Mouse (Mus musculus) embryonic facial prominence, embryonic 14.5 days (tissue): ENCODE measurements around the gene Gng8. TPM values are rescaled to one million over a fixed set of nuclear protein-coding genes. Genes with fewer than 3 reads are reported as not detected.

Experiments
- ATAC-seq: fragments of 200-750 bp; cut with Nextera tagmentation; 2 replicates; pipeline ENCODE4 v1.8.0; 2017; ENCODE audit warnings: low read depth, moderate number of reproducible peaks, moderate TSS enrichment
- DNase-seq: peaks from one replicate; pipeline ENCODE4 v3.0.0-alpha.2; 2015; ENCODE audit warnings: low spot score
- H3K27ac ChIP-seq: fragments of 300-500 bp; sonication (generic); replicated peaks from 2 replicates; pipeline ENCODE4 v1.5.1; 2014; ENCODE audit warnings: low read depth, mild to moderate bottlenecking, low read length, moderate library complexity
- H3K27me3 ChIP-seq: fragments of 300-500 bp; sonication (generic); replicated peaks from 2 replicates; pipeline ENCODE4 v1.6.1; 2014; ENCODE audit warnings: low read length; ENCODE audit not compliant: control insufficient read depth, insufficient read depth
- H3K36me3 ChIP-seq: fragments of 300-500 bp; sonication (generic); 2 replicates; pipeline ENCODE4 v1.6.1; 2014; ENCODE audit warnings: low read length, mixed read lengths; ENCODE audit not compliant: control insufficient read depth, insufficient read depth
- H3K4me1 ChIP-seq: fragments of 300-500 bp; sonication (generic); 2 replicates; pipeline ENCODE4 v1.6.1; 2014; ENCODE audit warnings: antibody characterized with exemption, low read length; ENCODE audit not compliant: control insufficient read depth, insufficient read depth
- H3K4me2 ChIP-seq: fragments of 300-500 bp; sonication (generic); 2 replicates; pipeline ENCODE4 v1.6.1; 2014; ENCODE audit warnings: low read depth, mild to moderate bottlenecking, low read length, moderate library complexity, mixed read lengths
- H3K4me3 ChIP-seq: fragments of 300-500 bp; sonication (generic); 2 replicates; pipeline ENCODE4 v1.5.1; 2014; ENCODE audit warnings: low read depth, mild to moderate bottlenecking, low read length
- H3K9ac ChIP-seq: fragments of 300-500 bp; sonication (generic); 2 replicates; pipeline ENCODE4 v1.6.1; 2014; ENCODE audit warnings: low read depth, mild to moderate bottlenecking, low read length, moderate library complexity, mixed read lengths
- H3K9me3 ChIP-seq: fragments of 300-500 bp; sonication (generic); 2 replicates; pipeline ENCODE4 v1.6.1; 2016; ENCODE audit warnings: low read length; ENCODE audit not compliant: control insufficient read depth
- WGBS: fragments of 180-500 bp; shearing (Covaris S2); extraction: QIAGEN DNeasy Blood & Tissue Kit; methylation state at CpG from one replicate; pipeline ENCODE4 v1.1.7; 2014; 5-methylcytosine and 5-hydroxymethylcytosine counted together
- polyA plus RNA-seq: library from polyadenylated mRNA; unstranded; fragments of >200 nt; fragmentation: Nextera tagmentation; extraction: Ambion mirVana; gene quantifications from 2 replicates; pipeline ENCODE4 v1.2.1, GENCODE M21; 2014

The Gng8 gene
- polyA plus RNA-seq, 1 experiment from 2014 or later: 29.1 TPM

DNA sequence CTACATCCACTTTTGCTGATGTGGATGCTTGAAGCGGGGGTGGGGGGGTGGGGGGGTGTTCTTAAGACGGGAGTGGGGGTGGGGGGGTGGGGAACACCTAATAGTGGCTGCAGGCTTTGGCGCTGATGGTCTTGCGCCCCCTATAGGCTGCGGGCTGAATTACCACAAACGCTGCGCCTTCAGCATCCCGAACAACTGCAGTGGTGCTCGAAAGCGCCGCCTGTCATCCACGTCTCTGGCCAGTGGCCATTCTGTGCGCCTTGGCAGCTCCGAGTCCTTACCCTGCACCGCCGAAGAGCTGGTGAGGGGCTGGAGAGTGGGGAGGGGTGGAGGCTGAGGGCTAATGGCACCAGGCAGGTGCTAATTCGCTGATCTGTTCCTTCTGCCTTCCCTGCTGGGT is 43.0 kb upstream of the Gng8 start:
- H3K9ac ChIP-seq: no peak overlapping the region
- H3K36me3 ChIP-seq: peaks cover 54% of the 10 kb centered on the region
- H3K4me3 ChIP-seq: no peak overlapping the region
- peaks cover 21% of the 10 kb centered on the region for H3K4me1 ChIP-seq
- no peak overlapping the region for H3K4me2 ChIP-seq
- H3K27ac ChIP-seq: no peak overlapping the region
- H3K9me3 ChIP-seq: no peaks in the 10 kb centered on the region
- ATAC-seq: no peak
- H3K27me3 ChIP-seq: no peaks in the 10 kb centered on the region
- WGBS: 29% methylated on average over 9 of the region's 17 CpGs
- no peak for DNase-seq

DNA sequence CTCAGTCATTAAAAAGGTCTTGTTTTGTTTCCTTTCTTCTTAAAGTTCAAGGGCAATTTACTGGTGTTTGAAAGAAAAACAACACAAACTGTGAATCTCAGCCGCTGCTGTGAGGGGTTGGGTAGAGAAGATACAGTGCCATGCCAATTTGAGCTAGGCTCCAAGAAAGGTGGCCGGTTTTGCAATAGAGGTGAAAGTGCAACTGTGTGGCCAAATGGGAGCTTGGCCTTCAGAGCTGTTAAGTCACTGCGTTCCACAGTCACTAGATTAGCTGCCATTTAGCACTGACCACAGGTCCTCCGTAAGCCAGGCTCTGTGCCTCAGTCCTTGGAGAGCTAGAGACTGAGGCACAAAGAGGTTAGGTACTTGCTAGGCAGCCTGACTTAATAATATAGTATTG is 40.0 kb upstream of the Gng8 start:
- Histone ChIP-seq H3K9ac (no peak overlapping the region), H3K27me3 (no peaks in the 10 kb centered on the region), H3K4me3 (no peak overlapping the region), H3K27ac (no peak overlapping the region), H3K4me1 (no peaks in the 10 kb centered on the region), H3K36me3 (peaks cover 84% of the 10 kb centered on the region), H3K9me3 (no peaks in the 10 kb centered on the region), H3K4me2 (no peak overlapping the region)
- WGBS: 90% methylated on average over 4 of the region's 4 CpGs
- DNase-seq: no peak
- no peak for ATAC-seq

DNA sequence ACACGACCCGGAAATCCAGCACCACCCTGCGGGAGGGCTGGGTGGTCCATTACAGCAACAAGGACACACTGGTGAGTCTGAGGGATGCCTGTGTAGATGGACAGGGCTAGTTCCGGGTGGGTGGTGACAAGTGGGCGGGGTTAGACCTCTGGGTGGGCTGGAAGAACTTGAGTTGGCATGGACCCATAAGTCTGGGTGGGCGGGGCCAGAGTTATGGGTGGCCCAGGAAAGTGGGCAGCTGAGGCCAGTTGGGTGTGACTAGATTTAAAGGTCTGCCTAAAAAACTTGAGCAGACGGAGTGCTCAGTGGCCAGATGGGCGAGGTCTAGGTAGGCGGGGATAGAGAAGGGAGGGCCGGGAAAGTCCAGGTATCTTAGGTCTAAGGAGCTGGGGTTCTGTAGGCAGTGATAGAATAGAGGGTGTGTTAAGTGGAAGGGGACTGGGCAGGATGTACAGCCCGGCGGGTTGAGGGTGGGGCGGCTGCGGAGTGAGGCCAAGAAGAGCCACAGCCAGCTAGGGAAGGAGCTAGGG is 38.2 kb upstream of the Gng8 start:
- Histone ChIP-seq H3K36me3 (peaks cover 85% of the 10 kb centered on the region), H3K27ac (no peak overlapping the region), H3K4me1 (no peaks in the 10 kb centered on the region), H3K9me3 (no peaks in the 10 kb centered on the region), H3K9ac (no peak overlapping the region), H3K4me2 (no peak overlapping the region), H3K4me3 (no peak overlapping the region), H3K27me3 (no peaks in the 10 kb centered on the region)
- DNase-seq (no peak), ATAC-seq (no peak)
- 85% methylated on average over 14 of the region's 14 CpGs for WGBS

DNA sequence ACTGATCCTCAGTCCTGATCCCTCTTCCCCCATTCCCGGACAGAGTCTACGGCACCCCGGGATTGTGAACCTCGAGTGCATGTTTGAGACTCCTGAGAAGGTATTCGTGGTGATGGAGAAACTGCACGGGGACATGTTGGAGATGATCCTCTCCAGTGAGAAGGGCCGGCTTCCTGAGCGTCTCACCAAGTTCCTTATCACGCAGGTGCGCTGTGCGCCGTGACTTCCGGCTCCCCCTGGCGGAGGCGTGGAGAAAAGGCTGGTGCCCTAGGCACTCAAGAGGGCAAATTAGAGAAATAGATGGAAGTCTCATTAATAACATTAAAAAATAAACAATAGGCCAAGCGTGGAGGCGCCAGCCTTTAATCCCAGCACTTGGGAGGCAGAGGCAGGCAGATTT is 33.2 kb upstream of the Gng8 start:
- no peak overlapping the region for H3K4me3 ChIP-seq
- peaks cover 81% of the 10 kb centered on the region for H3K36me3 ChIP-seq
- no peak for DNase-seq
- WGBS: 25% methylated on average over 17 of the region's 17 CpGs
- no peaks in the 10 kb centered on the region for H3K27me3 ChIP-seq
- no peaks in the 10 kb centered on the region for H3K4me1 ChIP-seq
- no peak overlapping the region for H3K27ac ChIP-seq
- H3K4me2 ChIP-seq: no peak overlapping the region
- no peaks in the 10 kb centered on the region for H3K9me3 ChIP-seq
- ATAC-seq: no peak
- H3K9ac ChIP-seq: no peak overlapping the region

DNA sequence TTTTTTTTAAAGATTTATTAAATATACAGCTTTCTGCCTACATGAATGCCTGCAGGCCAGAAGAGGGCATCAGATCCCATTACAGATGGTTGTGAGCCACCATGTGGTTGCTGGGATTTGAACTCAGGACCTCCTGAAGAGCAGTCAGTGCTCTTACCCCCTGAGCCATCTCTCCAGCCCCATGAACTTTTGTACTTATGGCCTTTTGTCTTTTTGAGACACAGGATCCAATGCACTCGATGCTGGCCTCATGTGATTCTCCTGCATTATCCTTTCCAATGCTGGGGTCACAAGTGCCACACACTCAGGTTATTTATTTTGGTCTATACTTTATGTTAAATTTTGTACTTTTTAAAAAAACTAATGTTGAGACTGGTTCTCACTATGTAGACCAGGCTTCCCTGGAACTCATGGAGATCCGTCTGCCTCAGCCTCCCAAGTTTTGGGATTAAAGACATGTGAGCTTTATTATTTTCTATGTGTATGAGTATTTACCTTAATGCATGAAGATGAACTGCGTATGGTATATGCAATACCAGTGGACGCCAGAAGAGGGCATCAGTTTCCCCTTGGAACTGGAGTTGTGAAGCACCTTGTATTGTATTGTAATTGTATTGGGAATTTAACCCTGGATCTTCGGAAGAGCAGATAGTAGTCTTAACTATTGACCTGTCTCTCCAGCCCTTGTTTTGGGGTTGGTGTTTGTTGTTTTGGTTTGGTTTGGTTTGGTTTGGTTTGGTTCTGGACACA is 31.5 kb upstream of the Gng8 start:
- ATAC-seq: no peak
- WGBS: 30% methylated on average over 5 of the region's 5 CpGs
- no peak overlapping the region for H3K27ac ChIP-seq
- no peak for DNase-seq
- no peak overlapping the region for H3K4me2 ChIP-seq
- no peaks in the 10 kb centered on the region for H3K9me3 ChIP-seq
- peaks cover 81% of the 10 kb centered on the region for H3K36me3 ChIP-seq
- no peak overlapping the region for H3K4me3 ChIP-seq
- H3K4me1 ChIP-seq: no peaks in the 10 kb centered on the region
- no peak overlapping the region for H3K9ac ChIP-seq
- H3K27me3 ChIP-seq: no peaks in the 10 kb centered on the region

DNA sequence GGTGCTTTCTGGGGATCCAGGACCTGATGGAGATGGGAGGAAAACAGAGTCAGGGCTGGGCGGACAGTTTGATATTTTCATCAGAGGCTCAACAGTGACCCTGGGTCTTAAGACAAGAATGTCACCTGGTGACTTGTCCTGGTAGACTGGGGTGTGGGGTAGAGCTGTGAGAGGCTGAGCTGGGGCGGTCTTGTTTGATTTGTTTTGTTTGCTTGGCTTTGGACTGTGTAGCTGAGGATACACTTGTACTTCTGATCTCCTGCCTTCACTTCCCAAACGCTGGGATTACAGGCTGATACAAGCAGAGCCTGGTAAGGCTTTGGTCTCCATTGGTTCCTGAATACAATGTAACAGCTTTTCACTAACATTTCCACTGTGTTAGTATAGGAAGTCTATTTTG is 24.1 kb upstream of the Gng8 start:
- Histone ChIP-seq H3K4me1 (no peaks in the 10 kb centered on the region), H3K4me2 (no peak overlapping the region), H3K9me3 (no peaks in the 10 kb centered on the region), H3K36me3 (peaks cover 66% of the 10 kb centered on the region), H3K27me3 (no peaks in the 10 kb centered on the region), H3K27ac (no peak overlapping the region), H3K4me3 (no peak overlapping the region), H3K9ac (no peak overlapping the region)
- 91% methylated on average over 3 of the region's 3 CpGs for WGBS
- ATAC-seq (no peak), DNase-seq (no peak)

DNA sequence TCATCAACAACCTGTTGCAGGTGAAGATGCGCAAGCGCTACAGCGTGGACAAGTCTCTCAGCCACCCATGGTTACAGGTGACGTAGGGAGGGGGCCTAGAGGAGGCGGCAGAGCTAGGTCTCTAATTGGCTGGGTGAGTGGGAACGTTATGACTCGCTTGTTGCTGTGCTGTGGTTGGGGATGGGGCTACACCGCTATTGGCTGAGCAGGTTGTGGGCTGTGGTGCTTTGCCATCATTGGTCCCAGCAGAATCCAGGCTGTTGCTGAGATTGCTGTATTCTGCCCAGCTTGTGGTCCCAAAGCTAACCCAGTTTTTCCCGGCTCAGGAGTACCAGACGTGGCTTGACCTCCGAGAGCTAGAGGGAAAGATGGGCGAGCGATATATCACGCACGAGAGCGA is 22.1 kb upstream of the Gng8 start:
- ATAC-seq (peak; percentile 96), DNase-seq (peak; percentile 93)
- Histone ChIP-seq H3K4me1 (no peaks in the 10 kb centered on the region), H3K27ac (peak overlapping the region; percentile 58; the same call in 1 of the 2 replicates), H3K36me3 (peaks cover 50% of the 10 kb centered on the region), H3K27me3 (no peaks in the 10 kb centered on the region), H3K4me2 (peak overlapping the region; percentile 43), H3K9ac (peak overlapping the region; percentile 45), H3K9me3 (no peaks in the 10 kb centered on the region), H3K4me3 (peak overlapping the region; percentile 20)
- 20% methylated on average over 16 of the region's 16 CpGs for WGBS

DNA sequence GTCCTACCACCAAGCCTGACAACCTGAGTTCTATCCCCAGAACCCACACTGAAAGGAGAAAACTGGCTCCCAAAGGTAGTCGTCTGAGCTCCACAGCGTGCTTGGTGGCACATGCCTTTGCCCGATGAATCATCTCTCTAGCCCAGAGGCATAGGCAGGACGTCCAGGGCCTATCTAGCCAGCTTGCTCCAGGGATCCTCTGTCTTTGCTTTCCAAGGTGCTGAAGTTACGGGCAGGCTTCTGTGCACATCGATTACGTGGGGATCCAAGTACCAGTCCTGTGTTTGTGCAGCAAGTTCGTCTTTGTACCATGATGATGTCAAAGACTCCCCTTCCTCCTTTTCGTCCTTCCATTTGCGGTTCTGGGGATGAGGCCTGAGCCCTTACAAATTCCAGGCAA is 20.0 kb upstream of the Gng8 start:
- no peak overlapping the region for H3K9ac ChIP-seq
- peaks cover 32% of the 10 kb centered on the region for H3K36me3 ChIP-seq
- H3K4me2 ChIP-seq: no peak overlapping the region
- H3K9me3 ChIP-seq: no peaks in the 10 kb centered on the region
- H3K4me1 ChIP-seq: no peaks in the 10 kb centered on the region
- ATAC-seq: no peak
- no peaks in the 10 kb centered on the region for H3K27me3 ChIP-seq
- H3K4me3 ChIP-seq: no peak overlapping the region
- no peak for DNase-seq
- WGBS: 80% methylated on average over 10 of the region's 10 CpGs
- no peak overlapping the region for H3K27ac ChIP-seq

DNA sequence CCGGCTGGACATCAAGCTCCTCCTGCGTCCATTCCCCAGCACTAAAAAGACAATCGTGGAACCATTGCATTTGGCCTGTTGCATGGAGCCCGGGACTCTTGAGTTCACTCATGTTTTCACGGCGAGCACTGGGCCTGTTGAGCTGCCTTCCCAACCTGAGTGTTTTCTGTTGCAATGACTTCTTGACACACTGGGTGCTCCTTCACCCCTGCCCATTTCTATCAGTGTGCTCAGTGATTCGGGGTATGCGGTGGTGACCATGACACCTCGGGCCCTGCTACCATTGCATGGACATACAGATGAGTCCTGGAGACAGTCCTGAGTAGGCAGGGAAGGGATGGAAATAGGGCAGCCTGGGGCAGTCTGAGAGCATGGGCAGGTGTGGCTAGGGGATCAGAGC is 19.1 kb upstream of the Gng8 start:
- peaks cover 29% of the 10 kb centered on the region for H3K36me3 ChIP-seq
- WGBS: 91% methylated on average over 9 of the region's 9 CpGs
- H3K9me3 ChIP-seq: no peaks in the 10 kb centered on the region
- H3K4me3 ChIP-seq: no peak overlapping the region
- no peak overlapping the region for H3K9ac ChIP-seq
- 0 out of 2 replicates have a peak, but pooled peaks cover 4% of the 10 kb centered on the region for H3K4me1 ChIP-seq
- H3K27ac ChIP-seq: no peak overlapping the region
- no peak overlapping the region for H3K4me2 ChIP-seq
- no peak for ATAC-seq
- no peaks in the 10 kb centered on the region for H3K27me3 ChIP-seq
- no peak for DNase-seq
